Mouse (Mus musculus) forebrain, embryonic 11.5 days (tissue): Measurements from ENCODE around the gene Plcl1. TPM values are rescaled to one million over a fixed set of nuclear protein-coding genes. Genes with fewer than 3 reads are reported as not detected.

Experiments used
- ATAC-seq: fragments of 200-750 bp; cut with Nextera tagmentation; replicated peaks from 2 replicates; pipeline ENCODE4 v1.8.0; 2017; ENCODE audit warnings: moderate TSS enrichment; ENCODE audit not compliant: low FRiP score
- DNase-seq: peaks from one replicate; pipeline ENCODE4 v3.0.0-alpha.2; 2017; ENCODE audit warnings: low spot score
- H3K27ac ChIP-seq: fragments of 300-500 bp; sonication (generic); 2 replicates; pipeline ENCODE4 v1.5.1; 2014; ENCODE audit warnings: low read depth, low read length
- H3K27me3 ChIP-seq: fragments of 300-500 bp; sonication (generic); 2 replicates; pipeline ENCODE4 v1.6.1; 2014; ENCODE audit warnings: mild to moderate bottlenecking, low read length, mixed read lengths; ENCODE audit not compliant: control insufficient read depth, insufficient read depth
- H3K36me3 ChIP-seq: fragments of 300-500 bp; sonication (generic); 2 replicates; pipeline ENCODE4 v1.6.1; 2014; ENCODE audit warnings: mild to moderate bottlenecking, low read length, moderate library complexity, mixed read lengths; ENCODE audit not compliant: control insufficient read depth, insufficient read depth
- H3K4me1 ChIP-seq: fragments of 300-500 bp; sonication (generic); replicated peaks from 2 replicates; pipeline ENCODE4 v1.6.1; 2014; ENCODE audit warnings: low read length, mixed read lengths; ENCODE audit not compliant: control insufficient read depth, insufficient read depth
- H3K4me2 ChIP-seq: fragments of 300-500 bp; sonication (generic); 2 replicates; pipeline ENCODE4 v1.6.1; 2014; ENCODE audit warnings: low read depth, mild to moderate bottlenecking, low read length, moderate library complexity, mixed read lengths; ENCODE audit not compliant: severe bottlenecking
- H3K4me3 ChIP-seq: fragments of 300-500 bp; sonication (generic); 2 replicates; pipeline ENCODE4 v1.5.1; 2014; ENCODE audit warnings: low read depth, low read length
- H3K9ac ChIP-seq: fragments of 300-500 bp; sonication (generic); 2 replicates; pipeline ENCODE4 v1.6.1; 2014; ENCODE audit warnings: low read length
- H3K9me3 ChIP-seq: fragments of 300-500 bp; sonication (generic); 2 replicates; pipeline ENCODE4 v1.6.1; 2016; ENCODE audit warnings: low read length, mixed read lengths; ENCODE audit not compliant: control insufficient read depth
- WGBS: fragments of 180-500 bp; shearing (Covaris S2); extraction: QIAGEN DNeasy Blood & Tissue Kit; methylation state at CpG from one replicate; pipeline ENCODE4 v1.1.7; 2014; 5-methylcytosine and 5-hydroxymethylcytosine counted together
- polyA plus RNA-seq: library from polyadenylated mRNA; unstranded; fragments of >200 nt; fragmentation: Nextera tagmentation; extraction: Ambion mirVana; gene quantifications from 2 replicates; pipeline ENCODE4 v1.2.1, GENCODE M21; 2014

The Plcl1 gene
- polyA plus RNA-seq, 1 experiment from 2014 or later, result 2.2 TPM

GRCm38 (mm10) chr1:55517182-55517581 lies 111.5 kb downstream of the Plcl1 start:
- ATAC-seq (no peak), DNase-seq (no peak)
- Histone ChIP-seq H3K4me1 (no peaks in the 10 kb centered on the region), H3K9ac (no peak overlapping the region), H3K36me3 (no peaks in the 10 kb centered on the region), H3K4me3 (no peak overlapping the region), H3K4me2 (no peak overlapping the region), H3K27me3 (no peaks in the 10 kb centered on the region), H3K9me3 (no peaks in the 10 kb centered on the region), H3K27ac (no peak overlapping the region)

- WGBS, result 86% methylated on average over 1 of the region's 1 CpGs
- no peak for DNase-seq
- Histone ChIP-seq H3K36me3 (no peaks in the 10 kb centered on the region), H3K9ac (no peak overlapping the region), H3K4me3 (no peak overlapping the region), H3K9me3 (no peaks in the 10 kb centered on the region), H3K27ac (no peak overlapping the region), H3K4me2 (no peak overlapping the region), H3K27me3 (no peaks in the 10 kb centered on the region), H3K4me1 (no peaks in the 10 kb centered on the region)
- ATAC-seq, result no peak
Observed at GRCm38 (mm10) chr1:55523966-55524365, 118.2 kb downstream of the Plcl1 start.

GRCm38 (mm10) chr1:55525100-55525499 lies 119.4 kb downstream of the Plcl1 start:
- Histone ChIP-seq H3K9me3 (no peaks in the 10 kb centered on the region), H3K4me3 (no peak overlapping the region), H3K27ac (no peak overlapping the region), H3K9ac (no peak overlapping the region), H3K4me1 (no peaks in the 10 kb centered on the region), H3K27me3 (no peaks in the 10 kb centered on the region), H3K36me3 (no peaks in the 10 kb centered on the region), H3K4me2 (no peak overlapping the region)
- WGBS, result 83% methylated on average over 5 of the region's 5 CpGs
- DNase-seq, result no peak
- no peak for ATAC-seq

- WGBS, result 88% methylated on average over 2 of the region's 2 CpGs
- Histone ChIP-seq H3K36me3 (no peaks in the 10 kb centered on the region), H3K9ac (no peak overlapping the region), H3K4me2 (no peak overlapping the region), H3K4me3 (no peak overlapping the region), H3K27ac (no peak overlapping the region), H3K9me3 (no peaks in the 10 kb centered on the region), H3K4me1 (no peaks in the 10 kb centered on the region), H3K27me3 (no peaks in the 10 kb centered on the region)
- ATAC-seq, result no peak
- DNase-seq, result no peak
Observed at GRCm38 (mm10) chr1:55525748-55526147, 120.0 kb downstream of the Plcl1 start.

GRCm38 (mm10) chr1:55528547-55529304 lies 123.0 kb downstream of the Plcl1 start:
- no peak overlapping the region for H3K27ac ChIP-seq
- no peaks in the 10 kb centered on the region for H3K9me3 ChIP-seq
- no peaks in the 10 kb centered on the region for H3K36me3 ChIP-seq
- ATAC-seq (no peak), DNase-seq (no peak)
- no peak overlapping the region for H3K4me3 ChIP-seq
- 78% methylated on average over 7 of the region's 7 CpGs for WGBS
- H3K27me3 ChIP-seq, result no peaks in the 10 kb centered on the region
- no peaks in the 10 kb centered on the region for H3K4me1 ChIP-seq
- no peak overlapping the region for H3K9ac ChIP-seq
- H3K4me2 ChIP-seq, result no peak overlapping the region

GRCm38 (mm10) chr1:55533823-55534222 lies 128.1 kb downstream of the Plcl1 start:
- no peaks in the 10 kb centered on the region for H3K4me1 ChIP-seq
- H3K4me2 ChIP-seq, result no peak overlapping the region
- H3K9me3 ChIP-seq, result no peaks in the 10 kb centered on the region
- ATAC-seq (no peak), DNase-seq (no peak)
- H3K27ac ChIP-seq, result no peak overlapping the region
- WGBS, result 87% methylated on average over 1 of the region's 1 CpGs
- H3K4me3 ChIP-seq, result no peak overlapping the region
- no peak overlapping the region for H3K9ac ChIP-seq
- no peaks in the 10 kb centered on the region for H3K27me3 ChIP-seq
- no peaks in the 10 kb centered on the region for H3K36me3 ChIP-seq

- Histone ChIP-seq H3K9me3 (no peaks in the 10 kb centered on the region), H3K36me3 (no peaks in the 10 kb centered on the region), H3K4me1 (no peaks in the 10 kb centered on the region), H3K27ac (no peak overlapping the region), H3K9ac (no peak overlapping the region), H3K4me3 (no peak overlapping the region), H3K27me3 (no peaks in the 10 kb centered on the region), H3K4me2 (no peak overlapping the region)
- ATAC-seq, result no peak
- no peak for DNase-seq
- WGBS, result 86% methylated on average over 3 of the region's 3 CpGs
Observed at GRCm38 (mm10) chr1:55554405-55554804, 148.7 kb downstream of the Plcl1 start.

GRCm38 (mm10) chr1:55557960-55558359 lies 152.2 kb downstream of the Plcl1 start:
- Histone ChIP-seq H3K4me3 (no peak overlapping the region), H3K4me1 (no peaks in the 10 kb centered on the region), H3K9ac (no peak overlapping the region), H3K27me3 (no peaks in the 10 kb centered on the region), H3K9me3 (no peaks in the 10 kb centered on the region), H3K4me2 (no peak overlapping the region), H3K36me3 (no peaks in the 10 kb centered on the region), H3K27ac (no peak overlapping the region)
- DNase-seq (no peak), ATAC-seq (no peak)
- 88% methylated on average over 7 of the region's 7 CpGs for WGBS

- Histone ChIP-seq H3K27me3 (no peaks in the 10 kb centered on the region), H3K4me2 (no peak overlapping the region), H3K9me3 (no peaks in the 10 kb centered on the region), H3K4me3 (no peak overlapping the region), H3K27ac (no peak overlapping the region), H3K36me3 (no peaks in the 10 kb centered on the region), H3K9ac (no peak overlapping the region), H3K4me1 (no peaks in the 10 kb centered on the region)
- DNase-seq, result no peak
- 90% methylated on average over 1 of the region's 1 CpGs for WGBS
- ATAC-seq, result no peak
Observed at GRCm38 (mm10) chr1:55558409-55558808, 152.7 kb downstream of the Plcl1 start.
